Mouse (Mus musculus): ENCODE results near the gene Wdr24.

DNA sequence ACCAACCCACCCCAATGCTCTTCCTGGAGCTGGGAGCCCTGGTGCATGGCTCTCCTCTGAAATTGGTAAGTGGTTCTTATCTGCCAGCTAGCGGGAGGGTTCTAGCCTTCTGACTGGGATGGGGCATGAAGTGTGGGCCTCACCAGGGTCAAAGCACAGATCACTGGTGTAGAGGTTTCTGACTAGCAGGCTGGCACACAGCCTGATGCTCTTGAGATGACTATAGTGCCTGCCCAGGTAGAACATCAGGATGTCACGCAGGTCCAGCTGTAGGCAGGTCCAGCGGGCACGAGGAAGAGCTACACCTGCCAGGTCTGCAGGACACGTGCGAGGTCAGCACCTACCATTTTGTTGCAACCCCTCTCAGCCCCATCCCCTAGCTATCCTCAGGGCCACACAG is 36.8 kb downstream of the Wdr24 start:
- TF ChIP-seq GATA1 (IDR thresholded peaks at IDR 0.05; ENCODE audit: low read length) = no peak
- no peak for TF ChIP-seq TAL1 (IDR thresholded peaks at IDR 0.05; ENCODE audit: low read length)
